Mouse (Mus musculus) ES-Bruce4 (cell line): ENCODE measurements around the gene Ppm1m.

Experiments used
- CTCF ChIP-seq: IDR thresholded peaks from one replicate; pipeline ENCODE4 v1.8.1; 2011; ENCODE audit warnings: low read depth, low read length
- POLR2A ChIP-seq: IDR thresholded peaks from one replicate; pipeline ENCODE4 v1.8.1; 2011; ENCODE audit warnings: low read length; ENCODE audit not compliant: insufficient read depth

- TF ChIP-seq POLR2A: no peak
- no peak for TF ChIP-seq CTCF
These were observed 6.5 kb downstream of the Ppm1m start for GRCm38 (mm10) chr9:106192998-106193397.
